Mouse (Mus musculus) spleen, postnatal 4 days (tissue): ENCODE data around the gene Dnajb1.
A peak's percentile ranks its signal among the peaks of the same experiment; 100 is the strongest.
"Not testable (repeated sequence)": the region's sequence is repeated elsewhere in the genome, so short reads cannot be mapped to it uniquely, and the experiment has no call there.

Experiments
- DNase-seq, 2 experiments: peaks; one replicate each; pipeline ENCODE4 v3.0.0; 2022; ENCODE audit warnings: low spot score in 2 of 2

Gene Dnajb1

DNA sequence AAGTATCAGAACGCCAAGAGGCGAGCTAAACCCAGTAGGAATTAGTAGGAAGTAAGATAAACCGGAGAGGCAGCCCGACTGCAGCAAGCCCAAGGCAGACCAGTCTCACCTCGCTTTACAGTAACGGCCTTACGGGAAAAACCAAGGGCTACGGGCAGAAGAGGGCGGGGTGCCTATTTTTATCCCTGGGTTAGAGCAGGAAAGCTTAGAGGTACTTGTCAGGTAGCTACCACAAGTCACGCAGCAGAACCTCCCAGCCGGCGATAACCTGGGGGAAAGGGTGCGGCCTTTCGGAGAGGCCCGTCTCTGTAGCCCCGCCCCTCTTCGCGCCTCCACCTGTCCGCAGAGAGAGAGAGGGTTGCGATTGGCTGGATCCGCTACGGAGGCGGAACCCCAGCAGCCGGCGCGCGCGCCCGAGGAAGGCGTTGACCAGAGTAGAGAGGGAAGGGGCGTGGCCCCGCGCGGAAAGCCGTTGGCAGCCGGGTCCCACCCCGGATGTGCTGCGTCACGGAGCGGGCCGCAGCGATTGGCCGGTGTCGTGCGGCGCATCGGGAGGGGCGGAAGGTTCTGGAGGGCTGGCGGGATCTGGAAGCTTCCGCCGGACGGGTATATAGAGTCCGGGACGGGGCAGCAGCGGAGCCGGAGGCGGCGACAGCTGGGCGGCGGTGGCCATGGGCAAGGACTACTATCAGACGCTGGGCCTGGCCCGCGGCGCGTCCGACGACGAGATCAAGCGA lies at the start of gene Dnajb1, which contains the start of gene Tecr:
Dnajb1 (plus strand) TSS at position 533 of the 737 bp plus-strand sequence.
Tecr (minus strand) TSS at position 311 of the 737 bp plus-strand sequence.
- peak; percentile 100 for DNase-seq

DNA sequence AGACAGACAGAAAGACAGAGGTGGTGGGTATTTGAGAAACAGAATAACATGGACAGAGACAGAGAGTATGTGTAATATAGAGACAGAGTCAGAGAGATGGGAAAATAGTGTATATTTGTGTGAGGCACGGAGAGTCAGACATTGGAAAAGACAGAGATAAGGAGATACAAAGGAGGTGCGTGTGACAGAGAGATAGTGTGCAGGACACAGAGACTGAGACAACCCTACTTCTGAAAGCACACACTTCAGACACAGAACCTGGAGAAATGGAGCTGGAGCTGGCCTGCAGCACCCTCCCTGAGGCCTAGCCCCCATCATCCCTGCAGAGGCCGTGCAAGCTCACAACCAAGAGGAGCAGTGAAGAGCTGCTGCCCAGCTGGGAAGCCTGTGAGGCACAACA lies 45.3 kb upstream of the Dnajb1 start:
- DNase-seq: no peak

DNA sequence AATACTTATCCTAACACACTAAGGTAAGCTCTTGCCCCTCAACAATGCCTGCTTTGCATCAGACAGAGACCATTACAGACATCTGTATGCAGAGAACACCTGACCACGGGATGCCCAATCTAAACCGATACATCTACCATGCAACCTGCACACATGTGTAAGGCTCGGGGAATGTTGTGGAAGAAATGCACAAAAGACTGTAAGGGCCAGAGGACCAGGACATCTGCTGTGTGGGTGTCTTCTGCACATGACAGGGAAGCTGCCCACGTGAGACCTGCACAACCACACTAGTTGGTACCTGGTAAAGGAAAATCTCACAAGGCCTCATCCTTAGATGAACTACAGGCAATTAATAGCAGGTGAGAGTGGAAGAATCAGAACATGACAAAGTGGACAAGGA lies 44.7 kb upstream of the Dnajb1 start:
- DNase-seq: no peak

DNA sequence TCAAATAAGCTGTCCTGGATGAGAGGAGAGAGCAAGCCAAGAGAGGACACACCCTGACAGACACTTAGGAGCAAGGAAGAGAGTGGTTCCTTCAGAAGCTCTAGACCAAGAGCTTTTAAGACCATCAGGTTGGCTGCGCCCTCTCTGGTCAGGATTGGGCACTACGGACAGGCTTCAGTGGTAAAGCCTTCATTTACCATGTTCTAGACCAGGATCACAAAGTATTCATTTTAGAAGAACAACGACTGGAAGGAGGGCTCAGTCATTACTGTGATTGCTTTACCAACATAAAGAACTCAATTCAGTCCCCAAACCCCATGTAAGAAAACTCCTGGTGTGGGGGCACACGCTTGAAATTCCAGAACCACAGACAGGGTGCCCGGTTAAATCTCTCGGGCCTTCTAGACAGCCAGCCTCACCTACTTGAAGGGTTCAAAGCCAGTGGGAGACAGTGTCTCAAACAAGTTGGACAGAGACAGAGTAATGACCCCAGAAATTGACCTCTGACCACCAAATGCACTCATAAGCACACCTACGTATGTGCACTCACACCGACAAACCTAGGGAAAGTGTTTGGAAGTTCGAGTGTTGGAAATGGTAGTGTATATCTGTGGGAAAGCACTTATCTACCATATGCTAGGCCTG lies 42.1 kb upstream of the Dnajb1 start:
- peak; percentile 81 to 87 for DNase-seq

DNA sequence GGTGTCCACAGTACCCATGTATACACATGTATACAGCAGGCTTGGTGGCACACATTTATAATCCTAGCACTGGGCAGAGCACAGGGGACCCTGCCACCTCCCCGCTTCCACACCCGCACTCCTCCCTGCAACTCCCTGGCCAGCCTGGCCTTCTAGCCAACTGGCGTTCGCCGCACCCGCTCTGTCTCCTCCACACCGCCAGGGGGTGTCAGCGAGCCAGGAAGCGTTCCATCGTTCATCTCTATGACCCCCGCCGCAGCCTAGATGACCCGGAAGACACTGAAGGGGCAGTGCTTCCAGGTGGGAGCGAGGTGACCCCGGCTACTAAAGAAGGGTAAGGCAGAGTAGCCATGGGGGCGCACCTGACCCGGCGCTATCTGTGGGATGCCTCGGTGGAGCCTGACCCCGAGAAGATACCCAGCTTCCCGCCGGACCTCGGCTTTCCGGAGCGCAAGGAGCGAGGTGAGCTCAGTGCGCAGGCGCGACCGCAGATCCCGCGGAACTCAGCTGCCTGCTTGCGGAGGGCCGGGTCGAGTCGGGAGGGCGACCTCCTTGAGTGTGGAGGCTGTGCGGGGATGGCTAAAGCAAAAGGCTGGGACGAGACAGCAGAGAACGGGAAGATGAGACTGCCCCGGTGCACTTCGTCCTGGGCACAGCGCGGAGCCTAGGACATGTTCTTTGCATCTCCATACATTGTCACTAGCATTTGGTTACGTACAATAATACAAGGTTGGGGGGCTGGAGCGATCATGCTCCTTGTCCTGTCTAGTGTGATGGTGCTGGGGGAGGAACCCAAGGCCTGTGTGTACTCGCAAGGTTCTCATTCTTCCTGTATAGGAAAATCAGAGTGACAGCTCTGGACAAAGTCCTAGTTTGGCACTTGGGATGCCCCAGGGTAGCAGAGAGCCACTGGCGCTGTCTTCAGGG lies 41.3 kb upstream of the Dnajb1 start, which contains the start of gene Ndufb7:
Ndufb7 (plus strand) TSS at position 203 of the 927 bp plus-strand sequence.
- peak; percentile 96 to 99 for DNase-seq

DNA sequence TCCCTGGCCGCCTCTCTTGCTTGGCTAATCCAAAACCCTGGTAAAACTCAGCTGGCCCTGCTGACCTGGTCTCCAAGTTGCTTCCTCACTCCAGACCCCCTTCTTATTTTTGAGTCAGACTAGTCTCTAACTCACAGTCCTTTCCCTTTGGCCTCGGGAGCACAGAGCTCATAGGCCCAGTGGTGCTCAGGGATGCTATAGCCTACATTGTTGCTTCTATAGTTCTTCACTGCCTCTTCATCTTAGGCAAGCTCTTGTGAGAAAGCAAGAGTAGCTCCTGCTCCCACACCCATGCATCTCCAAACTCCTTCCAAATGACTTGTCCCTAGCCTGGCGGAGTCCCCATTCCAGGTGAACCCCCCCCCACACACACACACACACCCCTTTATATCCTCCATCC lies 40.3 kb upstream of the Dnajb1 start:
- DNase-seq: peak in 1 of 2 experiments; percentile 59

DNA sequence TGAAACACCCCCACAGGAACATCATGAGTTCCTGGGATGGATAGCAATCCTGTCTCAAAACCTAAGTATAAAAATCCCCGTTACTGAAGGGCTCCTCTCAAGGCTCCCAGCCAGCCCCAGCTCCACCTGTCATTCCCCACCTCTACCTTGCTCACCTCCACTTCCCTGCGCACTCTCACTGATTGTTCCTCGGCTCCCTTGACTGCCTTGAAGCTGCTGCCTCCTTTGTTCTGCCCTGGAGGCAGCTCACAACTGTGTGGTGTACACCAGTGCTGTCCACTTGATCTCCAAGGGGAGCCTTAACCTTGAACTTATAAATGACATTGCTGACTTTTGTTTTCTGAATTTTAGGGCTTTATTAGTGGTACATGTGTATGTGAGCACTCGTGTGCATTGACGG lies 39.9 kb upstream of the Dnajb1 start:
- DNase-seq: peak in 1 of 2 experiments; percentile 56

DNA sequence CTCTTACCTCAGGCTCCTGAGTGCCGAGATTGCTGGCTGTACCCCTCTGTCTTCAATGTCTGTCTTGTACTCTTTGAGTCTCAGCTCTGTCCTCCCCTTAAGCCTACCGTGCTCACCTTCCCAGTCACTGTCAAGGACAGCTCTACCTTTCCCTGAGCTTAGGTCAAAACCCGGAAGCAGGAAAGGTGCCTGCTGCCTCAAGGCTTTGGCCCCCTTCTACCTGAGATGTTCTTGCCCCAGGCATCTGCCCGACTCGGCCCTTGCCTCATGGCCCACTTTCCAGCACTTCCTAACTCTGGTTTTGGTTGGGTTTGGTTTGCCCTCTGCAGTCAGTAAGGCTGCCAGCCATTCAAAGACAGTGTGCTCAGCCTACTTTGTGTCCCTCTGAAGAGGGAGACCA lies 39.2 kb upstream of the Dnajb1 start:
- no peak for DNase-seq

DNA sequence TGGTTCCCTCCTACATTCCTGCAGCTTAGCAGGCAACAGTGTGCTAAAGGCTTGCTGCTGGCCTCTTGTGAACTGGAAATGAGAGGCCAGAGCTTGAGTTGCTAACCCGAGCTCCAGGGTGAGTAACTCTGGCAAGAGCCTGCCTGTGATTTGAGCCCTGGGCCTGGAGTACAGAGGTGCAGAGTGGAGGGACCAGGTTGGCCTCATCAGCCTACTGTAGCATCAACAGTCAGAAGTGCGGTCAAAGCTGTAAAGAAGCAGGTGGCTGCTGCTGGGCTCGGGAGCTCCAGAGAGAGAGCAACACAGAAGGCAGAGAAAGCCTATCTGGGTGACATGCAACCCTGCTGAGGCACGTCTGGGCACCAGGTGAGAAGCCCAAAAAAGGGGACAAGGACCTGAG lies 38.8 kb upstream of the Dnajb1 start:
- DNase-seq: peak in 1 of 2 experiments; percentile 57

DNA sequence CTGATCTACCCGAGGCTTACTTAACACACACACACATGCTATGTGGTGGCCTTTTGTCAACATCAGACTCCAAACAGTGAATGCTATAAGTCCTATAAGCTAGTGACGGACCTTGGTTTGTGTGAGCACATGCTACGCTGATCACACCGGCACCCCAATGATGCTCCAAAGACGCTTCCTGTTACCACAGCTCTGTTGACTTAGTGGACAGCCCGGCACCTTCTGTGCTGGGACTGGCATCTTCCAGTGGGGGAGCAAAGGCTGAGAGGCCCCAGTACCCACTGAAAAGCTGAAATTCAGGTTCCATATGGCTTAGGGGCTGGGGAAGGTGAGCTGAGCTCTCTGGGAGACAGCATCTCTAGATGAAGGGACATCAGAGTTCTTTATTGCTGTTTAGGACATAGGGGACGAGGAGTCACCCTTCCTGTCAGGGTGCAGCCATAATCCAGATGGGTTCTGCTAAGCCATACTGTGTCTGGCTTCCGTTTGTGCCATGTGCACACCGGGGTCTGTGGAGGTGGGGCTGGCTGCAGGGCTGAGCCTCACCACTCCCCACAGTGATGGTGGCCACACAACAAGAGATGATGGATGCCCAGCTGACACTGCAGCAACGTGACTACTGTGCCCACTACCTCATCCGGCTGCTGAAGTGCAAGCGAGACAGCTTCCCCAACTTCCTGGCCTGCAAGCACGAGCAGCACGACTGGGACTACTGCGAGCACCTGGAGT lies 37.6 kb upstream of the Dnajb1 start:
- DNase-seq: peak in 1 of 2 experiments; percentile 58

DNA sequence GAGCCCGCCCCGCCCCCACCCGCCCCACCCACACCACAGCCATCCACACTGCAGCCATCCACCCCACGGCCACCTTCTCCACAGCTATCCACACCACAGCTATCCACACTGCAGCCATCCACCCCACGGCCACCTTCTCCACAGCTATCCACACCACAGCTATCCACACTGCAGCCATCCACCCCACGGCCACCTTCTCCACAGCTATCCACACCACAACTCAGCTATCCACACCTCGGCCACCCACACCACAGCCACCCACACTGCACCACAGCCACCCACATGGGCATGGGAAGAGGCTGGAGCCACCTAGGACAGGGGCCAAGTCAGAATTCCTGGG lies 37.0 kb upstream of the Dnajb1 start:
- DNase-seq: not testable (repeated sequence)

DNA sequence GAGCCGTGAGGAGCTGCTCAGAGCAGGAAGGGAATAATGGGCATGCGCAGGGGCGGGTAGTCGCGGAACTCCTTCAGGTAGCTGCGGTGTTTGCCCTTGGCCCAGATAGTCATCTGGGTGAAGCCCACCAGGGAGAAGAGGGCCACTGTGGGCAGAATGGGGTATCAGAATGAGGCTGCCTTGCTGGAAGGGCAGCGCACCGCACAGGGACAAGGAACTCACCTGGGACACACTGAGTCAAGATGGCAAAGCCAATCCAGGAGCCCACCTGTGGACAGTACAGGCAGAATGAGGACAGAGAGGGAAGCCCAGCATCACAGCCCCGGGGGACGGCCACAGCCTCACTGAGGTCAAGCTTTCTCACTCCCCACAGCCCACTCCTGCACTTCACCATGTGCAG lies 36.2 kb upstream of the Dnajb1 start:
- peak; percentile 11 to 65 for DNase-seq

DNA sequence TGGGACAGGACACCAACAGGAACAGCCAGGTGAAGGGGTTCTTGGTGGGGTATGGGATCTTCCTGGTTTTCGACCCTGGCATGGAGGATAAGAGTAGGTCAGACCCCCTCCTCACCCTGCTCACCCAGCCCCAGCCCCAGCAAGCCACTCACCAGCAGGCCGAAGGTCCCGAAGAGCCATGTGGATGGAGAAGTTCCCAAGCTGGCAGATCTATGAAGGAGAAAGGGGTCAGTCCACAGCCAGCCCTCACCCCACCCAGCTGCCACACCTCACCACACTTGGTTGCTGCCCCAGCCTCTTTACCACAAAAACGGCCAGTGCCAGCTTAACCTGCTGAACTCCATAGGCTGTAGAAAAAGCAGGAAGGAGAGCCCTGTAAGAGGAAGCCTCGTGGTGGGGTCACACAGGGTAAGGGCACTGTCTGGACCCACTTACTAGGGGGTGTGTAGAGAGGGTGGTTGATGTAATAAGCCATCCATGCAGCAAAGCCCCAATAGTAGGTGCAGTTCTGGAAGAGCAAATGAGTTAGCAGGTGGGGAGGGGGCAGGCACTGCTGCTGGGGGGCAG lies 35.7 kb upstream of the Dnajb1 start:
- DNase-seq: peak; percentile 14 to 62

DNA sequence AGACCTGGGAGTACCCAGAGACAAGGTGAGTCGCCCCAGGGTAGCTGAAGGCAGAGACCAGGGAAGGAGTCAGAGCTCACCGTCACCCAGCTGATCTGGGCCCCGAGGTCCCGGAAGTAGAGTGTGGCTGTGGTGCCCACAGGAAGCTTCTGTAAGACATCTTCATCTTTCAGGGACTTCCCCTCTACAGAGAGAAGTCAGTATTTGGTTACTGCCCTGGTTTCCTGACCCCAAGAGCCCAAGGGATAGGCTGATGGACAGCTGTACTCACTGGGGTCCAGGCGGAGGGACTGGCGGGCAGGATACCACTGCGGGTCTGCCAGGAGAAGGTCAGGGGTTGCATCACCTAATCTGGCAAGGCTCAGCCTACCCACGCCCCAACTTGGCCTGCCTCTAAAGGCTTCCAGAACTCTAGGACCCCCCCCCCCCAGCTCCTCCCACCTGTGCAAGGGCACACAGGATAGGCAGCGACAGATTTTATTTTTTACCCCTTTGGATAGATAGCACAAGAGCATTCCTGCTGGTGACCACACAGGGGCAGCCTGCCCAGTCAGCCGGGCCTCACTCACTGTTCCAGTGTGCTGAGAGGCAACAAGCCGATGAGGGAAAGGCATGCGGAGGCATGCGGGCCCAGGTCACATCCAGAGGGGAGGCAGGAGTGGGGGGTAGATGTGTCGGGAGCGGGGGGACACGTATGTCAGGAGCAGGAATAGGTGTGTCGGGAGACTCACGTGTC lies 34.7 kb upstream of the Dnajb1 start:
- peak; percentile 60 to 77 for DNase-seq

DNA sequence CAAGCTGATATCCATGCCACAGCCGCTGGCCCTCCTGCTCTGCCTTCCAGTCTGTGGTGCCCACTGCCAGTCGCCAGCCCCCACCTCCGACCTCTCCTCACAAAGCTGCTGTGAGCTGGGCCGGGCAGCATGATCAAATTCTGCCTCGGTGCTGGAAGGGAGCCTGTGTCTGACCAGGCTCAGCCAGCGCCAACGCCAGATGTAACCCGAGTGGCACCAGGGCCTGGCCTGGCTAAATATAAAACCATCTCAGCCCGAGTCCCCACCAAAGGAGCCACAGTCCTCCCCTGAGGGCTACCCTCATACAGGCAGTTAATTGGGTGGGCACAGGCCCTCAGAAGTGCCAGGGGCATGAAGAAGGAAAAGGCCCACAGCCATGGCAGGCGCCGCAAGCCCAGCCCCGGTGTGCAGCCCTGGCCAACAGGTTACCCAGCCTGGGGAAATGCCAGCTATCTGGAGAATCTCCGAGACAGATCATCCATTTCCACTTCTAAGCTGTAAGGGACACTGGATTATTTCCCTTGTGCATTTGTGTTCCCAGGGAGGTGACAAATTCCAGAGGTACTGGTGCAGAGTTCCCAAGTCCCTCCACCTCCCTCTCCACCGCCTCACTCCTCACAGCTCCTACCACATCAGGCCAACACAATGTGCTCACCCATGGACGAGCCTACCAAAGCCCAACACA lies 33.2 kb upstream of the Dnajb1 start:
- DNase-seq: peak; percentile 11 to 60

DNA sequence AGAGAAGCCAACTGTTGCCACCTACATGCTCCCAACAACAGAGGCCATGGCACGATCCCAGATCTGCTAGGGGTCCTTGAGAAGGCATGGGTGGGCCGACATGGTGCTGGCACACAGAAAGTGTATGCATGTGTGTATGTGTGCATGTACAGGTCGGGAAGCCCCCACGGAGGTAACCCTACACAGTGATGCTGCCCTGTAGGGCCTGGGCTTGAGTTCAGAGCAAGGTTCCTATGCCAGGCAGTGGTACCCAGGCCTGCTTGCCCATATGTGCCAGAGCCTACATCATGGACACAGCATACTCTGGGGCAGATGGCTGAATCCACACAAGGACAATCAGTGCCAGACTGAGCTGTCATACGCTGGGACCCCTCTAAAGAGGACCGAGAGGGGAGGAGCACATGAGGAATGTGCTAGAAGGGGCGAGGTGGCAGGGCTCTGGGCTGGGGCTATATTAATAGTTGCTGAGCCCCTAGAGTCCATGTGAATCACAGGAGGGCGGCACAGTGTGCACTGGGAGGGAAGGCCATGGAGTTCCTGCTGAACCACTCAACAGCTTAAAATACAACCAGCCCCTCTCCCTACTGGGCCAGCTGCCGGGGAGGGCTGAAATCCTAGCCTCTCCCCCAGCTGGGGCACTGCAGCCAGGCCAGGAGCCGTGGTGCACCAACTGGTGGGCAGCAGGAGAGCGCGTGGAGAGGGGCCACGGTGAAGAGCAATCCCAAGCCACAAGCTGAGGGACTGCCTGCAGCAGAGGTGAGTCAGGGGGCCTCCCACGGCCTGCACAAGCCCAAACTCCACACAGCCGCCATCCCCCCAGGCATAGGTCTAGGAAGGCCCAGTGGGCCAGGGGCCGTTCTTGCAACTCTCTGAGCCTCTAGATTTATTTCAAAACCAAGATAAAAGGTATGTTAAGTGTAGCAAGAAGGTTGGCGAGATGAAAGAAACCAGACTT lies 32.2 kb upstream of the Dnajb1 start:
- peak; percentile 9 to 59 for DNase-seq

DNA sequence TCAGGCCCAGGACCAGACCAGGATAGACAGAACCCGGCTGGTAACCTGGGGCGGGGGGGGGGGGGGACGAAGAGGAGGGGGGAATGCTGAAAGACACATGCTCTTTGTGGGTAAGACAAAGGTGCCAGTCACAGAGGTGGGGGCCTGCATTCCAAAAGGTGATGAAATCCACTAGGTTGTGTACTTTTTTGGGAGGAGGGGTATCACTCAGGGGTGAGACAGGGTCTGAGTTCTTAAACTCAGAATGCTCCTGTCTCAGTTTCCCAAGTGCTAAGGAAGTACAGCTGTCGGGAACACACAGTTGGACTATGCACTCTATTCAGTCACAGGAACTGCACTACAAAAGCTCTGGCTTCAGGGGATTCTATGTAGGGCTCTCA lies 31.5 kb upstream of the Dnajb1 start:
- DNase-seq: no peak

DNA sequence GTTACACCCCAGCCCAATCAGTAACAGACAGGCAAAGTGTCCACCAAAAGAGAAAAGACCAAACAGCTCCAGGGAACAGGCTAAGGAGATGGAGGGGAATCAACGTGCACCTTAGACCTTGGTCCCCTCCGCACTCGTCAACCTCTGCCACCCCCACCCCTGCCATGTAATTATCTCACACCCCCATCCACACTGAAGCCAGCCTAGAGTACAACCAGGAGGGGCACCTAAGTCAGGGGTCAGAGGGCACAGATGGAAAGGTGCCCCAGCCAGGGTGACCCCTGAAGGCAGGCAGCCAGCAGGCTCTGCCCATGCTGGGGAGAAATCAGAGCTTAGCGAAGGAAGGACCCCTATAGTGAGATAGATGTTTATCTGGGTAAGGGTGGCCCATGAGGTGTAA lies 31.1 kb upstream of the Dnajb1 start:
- DNase-seq: peak in 1 of 2 experiments; percentile 59

DNA sequence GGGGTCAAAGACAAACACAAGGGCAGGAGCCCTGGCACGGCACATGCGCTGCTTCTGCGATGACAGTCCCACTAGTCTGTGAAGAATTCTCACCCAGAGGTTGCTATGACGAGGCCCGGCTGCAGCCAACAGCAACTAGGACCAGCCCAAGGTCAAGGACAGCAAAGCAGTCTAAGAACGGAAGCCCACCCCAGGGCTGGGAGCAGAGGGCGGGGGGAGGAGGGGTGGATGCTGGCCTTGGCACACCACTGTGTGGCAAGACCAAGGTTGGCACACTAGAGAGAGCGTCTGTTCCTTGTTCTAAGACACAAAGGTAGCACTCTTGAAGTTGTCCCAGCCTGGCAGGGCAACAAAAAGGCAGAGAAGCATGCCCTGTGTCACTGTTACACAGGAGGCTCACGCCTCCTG lies 30.6 kb upstream of the Dnajb1 start:
- DNase-seq: peak; percentile 25 to 64
